Mouse (Mus musculus) liver, adult 2 months (tissue): ENCODE data around the gene Ky. TPM values are rescaled to one million over a fixed set of nuclear protein-coding genes. Genes with fewer than 3 reads are reported as not detected.
A peak's percentile ranks its signal among the peaks of the same experiment; 100 is the strongest.

ENCODE experiments used
- DNase-seq: peaks from one replicate; pipeline ENCODE4 v3.0.0-alpha.2; 2011; ENCODE audit warnings: low read depth, low spot score; ENCODE audit errors: extremely low read depth
- H3K27ac ChIP-seq: fragments of 200-500 bp; replicated peaks from 2 replicates; pipeline ENCODE4 v1.5.1; 2012; ENCODE audit warnings: low read depth, mild to moderate bottlenecking, control low read depth, inconsistent platforms, low read length; ENCODE audit not compliant: insufficient read depth
- H3K27me3 ChIP-seq: fragments of 200-500 bp; 2 replicates; pipeline ENCODE4 v1.6.1; 2012; ENCODE audit warnings: mild to moderate bottlenecking, moderate library complexity, low read length, inconsistent platforms; ENCODE audit not compliant: control insufficient read depth, insufficient read depth
- H3K36me3 ChIP-seq: fragments of 200-500 bp; 2 replicates; pipeline ENCODE4 v1.6.1; 2012; ENCODE audit warnings: low read length, inconsistent platforms; ENCODE audit not compliant: control insufficient read depth, insufficient read depth
- H3K4me1 ChIP-seq: fragments of 200-500 bp; 2 replicates; pipeline ENCODE4 v1.6.1; 2011; ENCODE audit warnings: low read length; ENCODE audit not compliant: control insufficient read depth, insufficient read depth
- H3K4me3 ChIP-seq: fragments of 200-500 bp; 2 replicates; pipeline ENCODE4 v1.5.1; 2011; ENCODE audit warnings: low read depth, mild to moderate bottlenecking, control low read depth, low read length, moderate library complexity; ENCODE audit not compliant: insufficient read depth
- H3K79me2 ChIP-seq: fragments of 200-500 bp; 2 replicates; pipeline ENCODE4 v1.6.1; 2012; ENCODE audit warnings: inconsistent platforms, mild to moderate bottlenecking, low read length, moderate library complexity; ENCODE audit not compliant: control insufficient read depth, insufficient read depth
- H3K9ac ChIP-seq: fragments of 200-500 bp; 2 replicates; pipeline ENCODE4 v1.6.1; 2012; ENCODE audit warnings: low read depth, mild to moderate bottlenecking, control low read depth, inconsistent platforms, low read length
- CTCF ChIP-seq: fragments of 200-500 bp; IDR thresholded peaks from 2 replicates; pipeline ENCODE4 v1.5.1; 2011; ENCODE audit warnings: low read depth, low read length, control low read depth
- POLR2A ChIP-seq: fragments of 200-500 bp; IDR thresholded peaks from 2 replicates; pipeline ENCODE4 v1.6.1; 2011; ENCODE audit warnings: low read length, control low read depth; ENCODE audit not compliant: insufficient read depth; ENCODE audit errors: extremely low read depth
- WGBS: fragments of 180-500 bp; shearing (Covaris S2); methylation state at CpG from one replicate; pipeline ENCODE4 v1.1.7; 2018; 5-methylcytosine and 5-hydroxymethylcytosine counted together
- polyA plus RNA-seq: library from polyadenylated mRNA; depleted of rRNA; stranded (reverse); fragments of >200 nt; gene quantifications from 2 replicates; pipeline ENCODE4 v1.2.3, GENCODE M21; 2012
- total RNA-seq: library from RNA; depleted of rRNA; stranded (reverse); fragments of >200 nt; gene quantifications from 2 replicates; pipeline ENCODE4 v1.2.3, GENCODE M21; 2014

Ky gene
- total and polyA plus RNA-seq, 2 experiments = under 0.01 TPM; not detected in 1

DNA sequence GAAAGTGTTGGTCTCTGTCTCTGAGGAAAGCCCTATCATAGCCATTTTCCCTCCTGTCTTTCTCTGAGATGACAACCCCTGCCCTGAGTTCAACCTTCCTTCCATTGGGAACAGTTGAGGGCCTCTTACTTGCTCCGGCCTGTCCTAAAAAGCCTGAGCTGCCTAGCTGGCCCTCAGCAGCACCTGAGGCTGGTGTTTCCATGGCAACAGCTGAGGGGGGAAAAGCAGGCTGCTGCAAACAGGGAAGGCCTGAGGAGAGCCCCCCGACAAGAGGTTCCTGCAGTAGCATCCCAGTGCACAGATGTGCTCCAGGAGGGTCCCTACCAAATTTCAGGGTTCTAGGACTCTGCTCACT lies 38.2 kb downstream of the Ky start:
- TF ChIP-seq POLR2A (no peak), CTCF (no peak)
- no peaks in the 10 kb centered on the region; the same call in 1 of the 2 replicates for H3K27me3 ChIP-seq
- H3K4me3 ChIP-seq = no peak overlapping the region
- H3K27ac ChIP-seq = no peak overlapping the region
- no peaks in the 10 kb centered on the region for H3K36me3 ChIP-seq
- no peaks in the 10 kb centered on the region for H3K79me2 ChIP-seq
- no peak for DNase-seq
- no peak overlapping the region for H3K9ac ChIP-seq
- no peaks in the 10 kb centered on the region for H3K4me1 ChIP-seq
- 69% methylated on average over 2 of the region's 2 CpGs for WGBS

DNA sequence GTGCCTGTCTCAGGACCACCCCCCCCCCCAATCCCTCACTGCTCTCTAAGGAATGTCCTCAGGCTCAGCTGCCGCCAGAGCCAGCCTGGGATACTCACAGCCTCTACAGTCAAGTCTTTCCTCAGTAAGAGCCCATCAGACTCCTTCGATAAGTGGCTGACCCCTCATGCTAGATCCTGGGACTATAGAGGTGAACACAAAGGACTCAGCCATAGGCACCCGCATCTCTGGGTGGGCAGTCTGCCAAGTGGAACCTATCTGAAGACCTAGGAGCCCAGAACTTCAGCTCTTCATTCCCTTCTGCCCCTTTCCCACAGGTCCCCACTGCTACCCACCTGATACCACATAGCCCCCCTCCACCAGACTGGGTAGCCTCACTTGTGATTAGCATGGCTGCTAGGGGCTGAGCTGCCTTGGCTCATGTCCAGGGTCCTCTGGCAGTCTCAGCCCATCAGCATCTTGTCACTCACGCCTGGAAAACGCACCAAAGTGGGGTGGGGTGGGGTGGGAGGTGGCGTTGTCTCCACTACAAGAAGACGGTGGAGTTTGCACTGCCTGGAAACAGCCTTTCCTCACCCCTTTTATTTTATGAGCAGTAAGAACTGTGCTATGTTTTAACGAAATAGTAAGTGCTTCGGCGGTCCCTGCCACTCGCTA lies 38.7 kb downstream of the Ky start:
- H3K36me3 ChIP-seq = no peaks in the 10 kb centered on the region
- no peak for TF ChIP-seq CTCF
- no peak for TF ChIP-seq POLR2A
- H3K9ac ChIP-seq = no peak overlapping the region
- H3K79me2 ChIP-seq = no peaks in the 10 kb centered on the region
- no peak overlapping the region for H3K27ac ChIP-seq
- DNase-seq = no peak
- no peaks in the 10 kb centered on the region for H3K4me1 ChIP-seq
- no peak overlapping the region for H3K4me3 ChIP-seq
- no peaks in the 10 kb centered on the region; the same call in 1 of the 2 replicates for H3K27me3 ChIP-seq
- WGBS = 29% methylated on average over 11 of the region's 11 CpGs

DNA sequence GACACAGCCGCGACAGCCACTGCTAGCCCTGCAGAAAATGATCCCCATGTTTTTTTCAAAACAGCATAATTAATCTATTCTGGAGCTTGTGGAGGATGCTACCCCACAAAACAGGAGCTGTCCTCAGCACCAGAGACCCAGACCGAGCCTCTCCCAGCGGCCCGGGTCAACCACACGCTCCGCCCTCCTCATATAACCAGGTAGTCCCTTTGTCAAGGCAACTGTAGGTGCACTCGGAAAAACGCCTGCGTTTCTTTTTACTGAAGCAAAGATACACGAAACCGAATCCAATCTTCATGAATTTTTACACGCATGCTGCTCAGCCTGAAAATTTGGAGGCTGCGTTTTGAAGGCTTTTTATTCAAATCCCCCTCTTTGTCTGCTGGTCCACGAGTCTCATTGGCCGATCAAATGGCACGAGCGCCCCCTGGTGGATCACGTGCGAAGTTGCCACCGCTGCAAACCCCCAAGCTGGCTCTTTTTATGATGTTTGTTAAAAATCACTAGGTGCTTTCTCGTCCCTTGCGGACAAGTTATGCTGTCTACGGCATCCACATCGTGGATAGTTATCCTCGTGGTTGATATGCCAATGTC lies 39.3 kb downstream of the Ky start:
- 4% methylated on average over 26 of the region's 26 CpGs for WGBS
- TF ChIP-seq CTCF = peak; percentile 95
- no peak for TF ChIP-seq POLR2A
- Histone ChIP-seq H3K4me1 (no peaks in the 10 kb centered on the region), H3K27ac (no peak overlapping the region), H3K36me3 (no peaks in the 10 kb centered on the region), H3K27me3 (no peaks in the 10 kb centered on the region; the same call in 1 of the 2 replicates), H3K9ac (no peak overlapping the region), H3K4me3 (no peak overlapping the region), H3K79me2 (no peaks in the 10 kb centered on the region)
- DNase-seq = peak; percentile 22

- no peak overlapping the region for H3K4me3 ChIP-seq
- H3K27me3 ChIP-seq = no peaks in the 10 kb centered on the region; the same call in 1 of the 2 replicates
- TF ChIP-seq POLR2A = no peak
- TF ChIP-seq CTCF = no peak
- no peaks in the 10 kb centered on the region for H3K79me2 ChIP-seq
- no peaks in the 10 kb centered on the region for H3K4me1 ChIP-seq
- no peaks in the 10 kb centered on the region for H3K36me3 ChIP-seq
- H3K27ac ChIP-seq = no peak overlapping the region
- H3K9ac ChIP-seq = no peak overlapping the region
- 54% methylated on average over 22 of the region's 22 CpGs for WGBS
- no peak for DNase-seq
Observed at GRCm38 (mm10) chr9:102545406-102546255, 40.1 kb downstream of the Ky start.

- Histone ChIP-seq H3K79me2 (no peaks in the 10 kb centered on the region), H3K4me3 (no peak overlapping the region), H3K36me3 (no peaks in the 10 kb centered on the region), H3K4me1 (no peaks in the 10 kb centered on the region), H3K27ac (no peak overlapping the region), H3K9ac (no peak overlapping the region), H3K27me3 (no peaks in the 10 kb centered on the region; the same call in 1 of the 2 replicates)
- TF ChIP-seq CTCF = no peak
- TF ChIP-seq POLR2A = no peak
- DNase-seq = no peak
- 75% methylated on average over 20 of the region's 20 CpGs for WGBS
Observed at GRCm38 (mm10) chr9:102546256-102547027, 40.9 kb downstream of the Ky start.
